15 mouse cellular contexts compared by ENCODE assay signal in genomic region chr3:138077476-138078340, GRCm38 (mm10). TPM values are rescaled to one million over a fixed set of nuclear protein-coding genes. Genes with fewer than 3 reads are reported as not detected.
DNase-seq lines count a peak whose midpoint lies in the region; ATAC-seq and TF ChIP-seq lines count a peak whose summit lies in the region.
"Had no signal": no experiment of that assay in that cellular context is flagged by ENCODE, and none has a peak within 500 bp of the region (broad histone marks: within the 10 kb centered on the region; RNA-seq: fewer than 3 reads in every experiment).

No protein-coding gene starts in this region.

- no peak overlapping the region for H3K4me3 ChIP-seq in midbrain, postnatal 0 days (ENCODE audit: low read depth, low read length)
- no peak overlapping the region for H3K4me3 ChIP-seq in midbrain, embryonic 13.5 days (replicated peaks)
- no peak overlapping the region for H3K4me3 ChIP-seq in forebrain, embryonic 14.5 days (ENCODE audit: low read depth, low read length)
- H3K4me3 ChIP-seq: hindbrain, embryonic 10.5 days; limb, embryonic 15.5 days; midbrain, embryonic 12.5 days; neural tube, embryonic 12.5 days had no signal

- DNase-seq in midbrain, postnatal 0 days (ENCODE audit: low spot score) = peak; percentile 17
- DNase-seq in cerebellum, adult 8-10 months = peak; percentile 57
- DNase-seq in forebrain, embryonic 14.5 days (ENCODE audit: low spot score) = peak; percentile 75
- DNase-seq in adipocyte (ENCODE audit: low spot score) = no peak
- DNase-seq in urinary bladder, adult 18-20 months (ENCODE audit: low spot score in 2 of 2) = no peak
- no peak for DNase-seq in right cerebral cortex, postnatal 25 days
- DNase-seq: kidney, postnatal 4 days; lung, adult 18-20 months; lung, postnatal 4 days had no signal

- H3K9me3 ChIP-seq in midbrain, postnatal 0 days (ENCODE audit: low read length) = no peaks in the 10 kb centered on the region
- no peaks in the 10 kb centered on the region for H3K9me3 ChIP-seq in midbrain, embryonic 13.5 days
- H3K9me3 ChIP-seq in forebrain, embryonic 14.5 days (replicated peaks; ENCODE audit: control insufficient read depth, low read length) = no peaks in the 10 kb centered on the region
- H3K9me3 ChIP-seq: hindbrain, embryonic 10.5 days; limb, embryonic 15.5 days; midbrain, embryonic 12.5 days; neural tube, embryonic 12.5 days had no signal

- H3K4me1 ChIP-seq in midbrain, postnatal 0 days (ENCODE audit: insufficient read depth, low read length) = no peaks in the 10 kb centered on the region
- 0 out of 2 replicates have a peak, but pooled peaks cover 2% of the 10 kb centered on the region for H3K4me1 ChIP-seq in midbrain, embryonic 13.5 days (replicated peaks)
- H3K4me1 ChIP-seq in forebrain, embryonic 14.5 days (ENCODE audit: control insufficient read depth, insufficient read depth, low read length) = no peaks in the 10 kb centered on the region
- H3K4me1 ChIP-seq: hindbrain, embryonic 10.5 days; midbrain, embryonic 12.5 days; neural tube, embryonic 12.5 days had no signal

- no peak for TF ChIP-seq CTCF in midbrain, postnatal 0 days (IDR thresholded peaks at IDR 0.05)

- H3K27me3 ChIP-seq in midbrain, postnatal 0 days (ENCODE audit: insufficient read depth, low read length) = no peaks in the 10 kb centered on the region
- no peaks in the 10 kb centered on the region for H3K27me3 ChIP-seq in midbrain, embryonic 13.5 days
- H3K27me3 ChIP-seq in forebrain, embryonic 14.5 days (replicated peaks; ENCODE audit: control insufficient read depth, insufficient read depth, low read length) = no peaks in the 10 kb centered on the region
- H3K27me3 ChIP-seq: limb, embryonic 15.5 days; midbrain, embryonic 12.5 days; neural tube, embryonic 12.5 days had no signal

- WGBS in midbrain, postnatal 0 days = 87% methylated on average over 11 of the region's 11 CpGs
- WGBS in midbrain, embryonic 13.5 days = 86% methylated on average over 11 of the region's 11 CpGs
- WGBS in forebrain, embryonic 14.5 days = 39% methylated on average over 11 of the region's 11 CpGs

- no peak for ATAC-seq in midbrain, postnatal 0 days (ENCODE audit: low FRiP score)
- ATAC-seq in midbrain, embryonic 13.5 days = no peak
- ATAC-seq in forebrain, embryonic 14.5 days = peak; percentile 79
- ATAC-seq: intestine, embryonic 16.5 days had no signal

- no peak overlapping the region for H3K4me2 ChIP-seq in midbrain, postnatal 0 days (ENCODE audit: low read depth, low read length, poor library complexity, severe bottlenecking)
- no peak overlapping the region for H3K4me2 ChIP-seq in midbrain, embryonic 13.5 days (replicated peaks)
- H3K4me2 ChIP-seq in forebrain, embryonic 14.5 days (ENCODE audit: low read length) = no peak overlapping the region
- H3K4me2 ChIP-seq: limb, embryonic 15.5 days; midbrain, embryonic 12.5 days; neural tube, embryonic 12.5 days had no signal

- no peaks in the 10 kb centered on the region for H3K36me3 ChIP-seq in midbrain, postnatal 0 days (ENCODE audit: insufficient read depth, low read length)
- no peaks in the 10 kb centered on the region for H3K36me3 ChIP-seq in midbrain, embryonic 13.5 days
- no peaks in the 10 kb centered on the region for H3K36me3 ChIP-seq in forebrain, embryonic 14.5 days (ENCODE audit: control insufficient read depth, insufficient read depth, low read length)
- H3K36me3 ChIP-seq: hindbrain, embryonic 10.5 days; limb, embryonic 15.5 days; midbrain, embryonic 12.5 days; neural tube, embryonic 12.5 days had no signal

- no peak overlapping the region for H3K27ac ChIP-seq in midbrain, postnatal 0 days (ENCODE audit: low read depth, low read length)
- no peak overlapping the region for H3K27ac ChIP-seq in midbrain, embryonic 13.5 days
- no peak overlapping the region; the same call in 1 of the 2 replicates for H3K27ac ChIP-seq in forebrain, embryonic 14.5 days (ENCODE audit: low read depth, low read length)
- H3K27ac ChIP-seq: hindbrain, embryonic 10.5 days; limb, embryonic 15.5 days; midbrain, embryonic 12.5 days; neural tube, embryonic 12.5 days had no signal

- H3K9ac ChIP-seq in midbrain, postnatal 0 days (replicated peaks; ENCODE audit: low read length, poor library complexity, severe bottlenecking) = no peak overlapping the region
- no peak overlapping the region for H3K9ac ChIP-seq in midbrain, embryonic 13.5 days (replicated peaks)
- no peak overlapping the region for H3K9ac ChIP-seq in forebrain, embryonic 14.5 days (ENCODE audit: low read length)
- H3K9ac ChIP-seq: limb, embryonic 15.5 days; midbrain, embryonic 12.5 days; neural tube, embryonic 12.5 days had no signal

RNA-seq across cellular contexts. Expression of gene Gm5105, which starts 10.5 kb away (rescaled TPM):
- not detected in 2 replicates for total RNA-seq in midbrain, postnatal 0 days (2014; rRNA removed)
- 0.11 and 0.12 TPM in 2 replicates for polyA plus RNA-seq in midbrain, postnatal 0 days (2015; fragmentation: Nextera tagmentation; extraction: Ambion mirVana)
- not detected in 2 replicates for polyA plus RNA-seq in midbrain, embryonic 13.5 days (2015; fragmentation: Nextera tagmentation; extraction: Ambion mirVana)
- not detected in 2 replicates for polyA plus RNA-seq in forebrain, embryonic 14.5 days (2014; fragmentation: Nextera tagmentation; extraction: Ambion mirVana)
- polyA plus RNA-seq: hindbrain, embryonic 10.5 days; midbrain, embryonic 12.5 days; neural tube, embryonic 12.5 days had no signal

RNA-seq across cellular contexts. Expression of gene 1110002E22Rik, which starts 12.9 kb away (rescaled TPM):
- total RNA-seq in midbrain, postnatal 0 days (2014; rRNA removed) = 0.11 and 0.24 TPM in 2 replicates
- 0.04 and 0.05 TPM in 2 replicates for polyA plus RNA-seq in midbrain, postnatal 0 days (2015; fragmentation: Nextera tagmentation; extraction: Ambion mirVana)
- 0.03 and 0.05 TPM in 2 replicates for polyA plus RNA-seq in midbrain, embryonic 13.5 days (2015; fragmentation: Nextera tagmentation; extraction: Ambion mirVana)
- polyA plus RNA-seq in forebrain, embryonic 14.5 days (2014; fragmentation: Nextera tagmentation; extraction: Ambion mirVana) = 0.03 and 0.04 TPM in 2 replicates

Comparison
In these comparisons a context has a peak if more than half of its experiments do, and no peak if none do; other contexts are left out.
1. DNase-seq: peak in midbrain, postnatal 0 days (single experiment), cerebellum, adult 8-10 months (single experiment) and forebrain, embryonic 14.5 days (single experiment); none in adipocyte (single experiment), urinary bladder, adult 18-20 months (0 of 2) and right cerebral cortex, postnatal 25 days (single experiment).